Mouse (Mus musculus) heart, adult 9 months (tissue): ENCODE measurements around the gene Syngr3.
"Not testable (repeated sequence)": the region's sequence is repeated elsewhere in the genome, so short reads cannot be mapped to it uniquely, and the experiment has no call there.

Experiments
- DNase-seq, 2 experiments: peaks; one replicate each; pipeline ENCODE4 v3.0.0; 2022; ENCODE audit warnings: low spot score in 2 of 2

Gene Syngr3

GRCm38 (mm10) chr17:24676877-24677276 lies 12.9 kb downstream of the Syngr3 start:
- no peak for DNase-seq

- peak in 1 of 2 experiments; percentile 56 for DNase-seq
Measured at GRCm38 (mm10) chr17:24676187-24676586, 13.6 kb downstream of the Syngr3 start.

- DNase-seq = no peak
Measured at GRCm38 (mm10) chr17:24674277-24674676, 15.5 kb downstream of the Syngr3 start.

GRCm38 (mm10) chr17:24672141-24672540 lies 17.6 kb downstream of the Syngr3 start:
- DNase-seq = peak; percentile 64 to 74

- DNase-seq = no peak
Measured at GRCm38 (mm10) chr17:24671346-24671745, 18.4 kb downstream of the Syngr3 start.

- DNase-seq = no peak
Measured at GRCm38 (mm10) chr17:24670246-24670844, 19.4 kb downstream of the Syngr3 start.

GRCm38 (mm10) chr17:24669545-24670245 lies 20.1 kb downstream of the Syngr3 start, which contains the start of gene Zfp598:
Zfp598 (plus strand) TSS chr17:24669687.
- DNase-seq = peak; percentile 93

GRCm38 (mm10) chr17:24669214-24669544 lies 20.6 kb downstream of the Syngr3 start:
- not testable (repeated sequence) for DNase-seq

- peak in 1 of 2 experiments; percentile 55 for DNase-seq
Measured at GRCm38 (mm10) chr17:24667416-24667815, 22.3 kb downstream of the Syngr3 start.

- not testable (repeated sequence) for DNase-seq
Measured at GRCm38 (mm10) chr17:24667011-24667410, 22.7 kb downstream of the Syngr3 start.

- DNase-seq = no peak
Measured at GRCm38 (mm10) chr17:24658017-24658758, 31.6 kb downstream of the Syngr3 start, which contains the start of gene Npw. Npw (minus strand) TSS chr17:24658457.

- no peak for DNase-seq
Measured at GRCm38 (mm10) chr17:24654969-24655368, 34.8 kb downstream of the Syngr3 start.

GRCm38 (mm10) chr17:24653967-24654710 lies 35.6 kb downstream of the Syngr3 start:
- DNase-seq = peak; percentile 54 to 75

GRCm38 (mm10) chr17:24651835-24652234 lies 37.9 kb downstream of the Syngr3 start:
- DNase-seq = no peak

GRCm38 (mm10) chr17:24650766-24651165 lies 39.0 kb downstream of the Syngr3 start:
- no peak for DNase-seq

- peak; percentile 60 to 67 for DNase-seq
Measured at GRCm38 (mm10) chr17:24650070-24650616, 39.6 kb downstream of the Syngr3 start, which contains the start of gene Slc9a3r2. Slc9a3r2 (minus strand) TSS chr17:24650327.

- peak; percentile 76 to 82 for DNase-seq
Measured at GRCm38 (mm10) chr17:24649581-24650069, 40.1 kb downstream of the Syngr3 start.

- no peak for DNase-seq
Measured at GRCm38 (mm10) chr17:24648731-24649377, 40.9 kb downstream of the Syngr3 start.

- DNase-seq = no peak
Measured at GRCm38 (mm10) chr17:24647493-24647892, 42.3 kb downstream of the Syngr3 start.

GRCm38 (mm10) chr17:24646381-24646780 lies 43.4 kb downstream of the Syngr3 start:
- peak in 1 of 2 experiments; percentile 59 for DNase-seq

GRCm38 (mm10) chr17:24645916-24646315 lies 43.8 kb downstream of the Syngr3 start:
- DNase-seq = peak; percentile 73 to 88
